Mouse (Mus musculus) heart, embryonic 10.5 days (tissue): ENCODE measurements around the gene Clasp1. TPM values are rescaled to one million over a fixed set of nuclear protein-coding genes. Genes with fewer than 3 reads are reported as not detected.

Experiments
- DNase-seq: peaks from one replicate; pipeline ENCODE4 v3.0.0-alpha.2; 2017; ENCODE audit warnings: low spot score
- H3K27ac ChIP-seq: fragments of 300-500 bp; sonication (generic); 2 replicates; pipeline ENCODE4 v1.5.1; 2016; ENCODE audit warnings: mild to moderate bottlenecking
- H3K27me3 ChIP-seq: fragments of 300-500 bp; sonication (generic); 2 replicates; pipeline ENCODE4 v1.6.1; 2016; ENCODE audit warnings: mild to moderate bottlenecking; ENCODE audit not compliant: poor library complexity, insufficient read depth, severe bottlenecking
- H3K36me3 ChIP-seq: fragments of 300-500 bp; sonication (generic); 2 replicates; pipeline ENCODE4 v1.6.1; 2016; ENCODE audit warnings: mild to moderate bottlenecking, moderate library complexity
- H3K4me1 ChIP-seq: fragments of 300-500 bp; sonication (generic); 2 replicates; pipeline ENCODE4 v1.6.1; 2016; ENCODE audit warnings: mild to moderate bottlenecking
- H3K4me3 ChIP-seq: fragments of 300-500 bp; sonication (generic); 2 replicates; pipeline ENCODE4 v1.5.1; 2016; ENCODE audit warnings: mild to moderate bottlenecking, moderate library complexity
- H3K9me3 ChIP-seq: fragments of 300-500 bp; sonication (generic); 2 replicates; pipeline ENCODE4 v1.6.1; 2016; ENCODE audit warnings: mild to moderate bottlenecking, moderate library complexity
- WGBS: fragments of 180-500 bp; shearing (Covaris S2); methylation state at CpG from one replicate; pipeline ENCODE4 v1.1.7; 2016; 5-methylcytosine and 5-hydroxymethylcytosine counted together
- polyA plus RNA-seq: library from polyadenylated mRNA; unstranded; fragments of >200 nt; fragmentation: Nextera tagmentation; extraction: Ambion mirVana; gene quantifications from 2 replicates; pipeline ENCODE4 v1.2.1, GENCODE M21; 2016

Gene Clasp1
- polyA plus RNA-seq, 1 experiment from 2014 or later, result 72.3 TPM

- no peak for DNase-seq
- Histone ChIP-seq H3K36me3 (peaks cover 13% of the 10 kb centered on the region), H3K4me1 (peaks cover 9% of the 10 kb centered on the region; the same call in 1 of the 2 replicates), H3K27me3 (no peaks in the 10 kb centered on the region), H3K27ac (no peak overlapping the region), H3K4me3 (peak overlapping the region; percentile 91), H3K9me3 (no peaks in the 10 kb centered on the region)
- WGBS, result 65% methylated on average over 2 of the region's 2 CpGs
Measured at GRCm38 (mm10) chr1:118390871-118391387, 2.1 kb downstream of the Clasp1 start.

GRCm38 (mm10) chr1:118392246-118392645 is 3.4 kb downstream of the Clasp1 start:
- Histone ChIP-seq H3K9me3 (no peaks in the 10 kb centered on the region), H3K4me3 (no peak overlapping the region), H3K27me3 (no peaks in the 10 kb centered on the region), H3K27ac (no peak overlapping the region), H3K36me3 (peaks cover 22% of the 10 kb centered on the region), H3K4me1 (peaks cover 9% of the 10 kb centered on the region; the same call in 1 of the 2 replicates)
- no peak for DNase-seq
- WGBS, result 93% methylated on average over 2 of the region's 2 CpGs

GRCm38 (mm10) chr1:118393916-118394315 is 5.1 kb downstream of the Clasp1 start:
- no peaks in the 10 kb centered on the region for H3K27me3 ChIP-seq
- H3K36me3 ChIP-seq, result peaks cover 25% of the 10 kb centered on the region
- peaks cover 8% of the 10 kb centered on the region; the same call in 1 of the 2 replicates for H3K4me1 ChIP-seq
- no peak overlapping the region for H3K27ac ChIP-seq
- no peaks in the 10 kb centered on the region for H3K9me3 ChIP-seq
- no peak for DNase-seq
- WGBS, result 89% methylated on average over 3 of the region's 3 CpGs
- H3K4me3 ChIP-seq, result no peak overlapping the region

- 90% methylated on average over 9 of the region's 9 CpGs for WGBS
- H3K4me3 ChIP-seq, result no peak overlapping the region
- no peak for DNase-seq
- H3K27me3 ChIP-seq, result no peaks in the 10 kb centered on the region
- no peak overlapping the region for H3K27ac ChIP-seq
- H3K36me3 ChIP-seq, result peaks cover 25% of the 10 kb centered on the region
- H3K9me3 ChIP-seq, result no peaks in the 10 kb centered on the region
- peaks cover 8% of the 10 kb centered on the region; the same call in 1 of the 2 replicates for H3K4me1 ChIP-seq
Measured at GRCm38 (mm10) chr1:118397866-118398265, 9.0 kb downstream of the Clasp1 start.

GRCm38 (mm10) chr1:118398567-118398966 is 9.7 kb downstream of the Clasp1 start:
- no peaks in the 10 kb centered on the region for H3K9me3 ChIP-seq
- DNase-seq, result no peak
- H3K27ac ChIP-seq, result no peak overlapping the region
- H3K4me3 ChIP-seq, result no peak overlapping the region
- H3K4me1 ChIP-seq, result peaks cover 8% of the 10 kb centered on the region; the same call in 1 of the 2 replicates
- H3K36me3 ChIP-seq, result peaks cover 22% of the 10 kb centered on the region
- no peaks in the 10 kb centered on the region for H3K27me3 ChIP-seq
- WGBS, result 74% methylated on average over 6 of the region's 6 CpGs

GRCm38 (mm10) chr1:118399625-118400310 is 10.9 kb downstream of the Clasp1 start:
- Histone ChIP-seq H3K4me1 (peaks cover 8% of the 10 kb centered on the region; the same call in 1 of the 2 replicates), H3K36me3 (peaks cover 16% of the 10 kb centered on the region), H3K9me3 (no peaks in the 10 kb centered on the region), H3K27me3 (no peaks in the 10 kb centered on the region), H3K4me3 (no peak overlapping the region), H3K27ac (no peak overlapping the region)
- 77% methylated on average over 8 of the region's 8 CpGs for WGBS
- no peak for DNase-seq

GRCm38 (mm10) chr1:118401991-118402390 is 13.1 kb downstream of the Clasp1 start:
- WGBS, result 91% methylated on average over 4 of the region's 4 CpGs
- Histone ChIP-seq H3K27me3 (no peaks in the 10 kb centered on the region), H3K4me1 (peaks cover 14% of the 10 kb centered on the region; the same call in 1 of the 2 replicates), H3K36me3 (0 out of 2 replicates have a peak, but pooled peaks cover 2% of the 10 kb centered on the region), H3K4me3 (no peak overlapping the region), H3K9me3 (no peaks in the 10 kb centered on the region), H3K27ac (no peak overlapping the region)
- DNase-seq, result no peak

GRCm38 (mm10) chr1:118402556-118402955 is 13.7 kb downstream of the Clasp1 start:
- no peak overlapping the region for H3K4me3 ChIP-seq
- no peak overlapping the region for H3K27ac ChIP-seq
- WGBS, result 30% methylated on average over 8 of the region's 8 CpGs
- 0 out of 2 replicates have a peak, but pooled peaks cover 2% of the 10 kb centered on the region for H3K36me3 ChIP-seq
- DNase-seq, result no peak
- H3K27me3 ChIP-seq, result no peaks in the 10 kb centered on the region
- H3K9me3 ChIP-seq, result no peaks in the 10 kb centered on the region
- peaks cover 14% of the 10 kb centered on the region; the same call in 1 of the 2 replicates for H3K4me1 ChIP-seq

GRCm38 (mm10) chr1:118402966-118403365 is 14.1 kb downstream of the Clasp1 start:
- H3K4me3 ChIP-seq, result no peak overlapping the region
- H3K4me1 ChIP-seq, result peaks cover 14% of the 10 kb centered on the region; the same call in 1 of the 2 replicates
- DNase-seq, result no peak
- H3K27ac ChIP-seq, result no peak overlapping the region
- H3K36me3 ChIP-seq, result no peaks in the 10 kb centered on the region
- no peaks in the 10 kb centered on the region for H3K27me3 ChIP-seq
- no peaks in the 10 kb centered on the region for H3K9me3 ChIP-seq
- 85% methylated on average over 6 of the region's 6 CpGs for WGBS

GRCm38 (mm10) chr1:118403440-118403839 is 14.6 kb downstream of the Clasp1 start:
- DNase-seq, result no peak
- Histone ChIP-seq H3K27me3 (no peaks in the 10 kb centered on the region), H3K4me1 (peaks cover 14% of the 10 kb centered on the region; the same call in 1 of the 2 replicates), H3K36me3 (no peaks in the 10 kb centered on the region), H3K27ac (no peak overlapping the region), H3K9me3 (no peaks in the 10 kb centered on the region), H3K4me3 (no peak overlapping the region)
- 84% methylated on average over 3 of the region's 3 CpGs for WGBS

- no peaks in the 10 kb centered on the region for H3K36me3 ChIP-seq
- H3K27ac ChIP-seq, result no peak overlapping the region
- no peak overlapping the region for H3K4me3 ChIP-seq
- H3K4me1 ChIP-seq, result peaks cover 6% of the 10 kb centered on the region; the same call in 1 of the 2 replicates
- WGBS, result 86% methylated on average over 7 of the region's 7 CpGs
- no peaks in the 10 kb centered on the region for H3K9me3 ChIP-seq
- H3K27me3 ChIP-seq, result no peaks in the 10 kb centered on the region
- no peak for DNase-seq
Measured at GRCm38 (mm10) chr1:118407586-118408250, 18.9 kb downstream of the Clasp1 start.

- Histone ChIP-seq H3K36me3 (no peaks in the 10 kb centered on the region), H3K27ac (no peak overlapping the region), H3K9me3 (no peaks in the 10 kb centered on the region), H3K4me3 (no peak overlapping the region), H3K4me1 (peaks cover 6% of the 10 kb centered on the region; the same call in 1 of the 2 replicates), H3K27me3 (no peaks in the 10 kb centered on the region)
- no peak for DNase-seq
- 83% methylated on average over 4 of the region's 4 CpGs for WGBS
Measured at GRCm38 (mm10) chr1:118409249-118409648, 20.4 kb downstream of the Clasp1 start.

GRCm38 (mm10) chr1:118410824-118411223 is 22.0 kb downstream of the Clasp1 start:
- no peak for DNase-seq
- H3K4me1 ChIP-seq, result 0 out of 2 replicates have a peak, but pooled peaks cover 5% of the 10 kb centered on the region
- H3K9me3 ChIP-seq, result no peaks in the 10 kb centered on the region
- H3K36me3 ChIP-seq, result no peaks in the 10 kb centered on the region
- 78% methylated on average over 5 of the region's 5 CpGs for WGBS
- H3K4me3 ChIP-seq, result no peak overlapping the region
- no peaks in the 10 kb centered on the region for H3K27me3 ChIP-seq
- no peak overlapping the region for H3K27ac ChIP-seq
